Mouse (Mus musculus) ES-Bruce4 (cell line): Measurements from ENCODE around the gene Pcsk4.

Experiments
- CTCF ChIP-seq: IDR thresholded peaks from one replicate; pipeline ENCODE4 v1.8.1; 2011; ENCODE audit warnings: low read depth, low read length
- POLR2A ChIP-seq: IDR thresholded peaks from one replicate; pipeline ENCODE4 v1.8.1; 2011; ENCODE audit warnings: low read length; ENCODE audit not compliant: insufficient read depth

- no peak for TF ChIP-seq CTCF
- no peak for TF ChIP-seq POLR2A
Observed at GRCm38 (mm10) chr10:80299301-80299700, 30.0 kb downstream of the Pcsk4 start.
